Mouse (Mus musculus): Measurements from ENCODE around the gene Lrrc8d. TPM values are rescaled to one million over a fixed set of nuclear protein-coding genes. Genes with fewer than 3 reads are reported as not detected.

Lrrc8d gene
- total RNA-seq, 2 experiments from 2014 or later: 7.8 to 13.0 TPM

- no peak for DNase-seq (ENCODE audit: low spot score)
- intact Hi-C loops (cut with DNase I): no loop called here
Measured at GRCm38 (mm10) chr5:105799850-105800635, 100.3 kb downstream of the Lrrc8d start.

GRCm38 (mm10) chr5:105801031-105801529, 101.3 kb downstream of the Lrrc8d start:
- DNase-seq (ENCODE audit: low spot score): no peak
- intact Hi-C loops (cut with DNase I): no loop called here

- no peak for DNase-seq (ENCODE audit: low spot score)
- intact Hi-C loops (cut with DNase I): no loop called here
Measured at GRCm38 (mm10) chr5:105805955-105806354, 106.2 kb downstream of the Lrrc8d start.

GRCm38 (mm10) chr5:105807461-105807860, 107.7 kb downstream of the Lrrc8d start:
- intact Hi-C loops (cut with DNase I): no loop called here
- DNase-seq (ENCODE audit: low spot score): no peak

GRCm38 (mm10) chr5:105809056-105809455, 109.3 kb downstream of the Lrrc8d start:
- intact Hi-C loops (cut with DNase I): no loop called here
- DNase-seq (ENCODE audit: low spot score): peak; percentile 13

GRCm38 (mm10) chr5:105813036-105813435, 113.3 kb downstream of the Lrrc8d start:
- no peak for DNase-seq (ENCODE audit: low spot score)
- intact Hi-C loops (cut with DNase I): no loop called here

- DNase-seq (ENCODE audit: low spot score): no peak
- intact Hi-C loops (cut with DNase I): no loop called here
Measured at GRCm38 (mm10) chr5:105813974-105814373, 114.2 kb downstream of the Lrrc8d start.

GRCm38 (mm10) chr5:105816118-105816517, 116.3 kb downstream of the Lrrc8d start:
- DNase-seq (ENCODE audit: low spot score): no peak
- intact Hi-C loops (cut with DNase I): loop anchor here (5.0 kb wide), 1 partner anchor 69 kb away; no protein-coding TSS in a partner anchor

GRCm38 (mm10) chr5:105817248-105817976, 117.6 kb downstream of the Lrrc8d start:
- no peak for DNase-seq (ENCODE audit: low spot score)
- intact Hi-C loops (cut with DNase I): loop anchor here (5.0 kb wide), 1 partner anchor 70 kb away; no protein-coding TSS in a partner anchor

- intact Hi-C loops (cut with DNase I): loop anchor here (5.0 kb wide), 1 partner anchor 71 kb away; no protein-coding TSS in a partner anchor
- no peak for DNase-seq (ENCODE audit: low spot score)
Measured at GRCm38 (mm10) chr5:105818411-105818810, 118.6 kb downstream of the Lrrc8d start.

GRCm38 (mm10) chr5:105821390-105821789, 121.6 kb downstream of the Lrrc8d start:
- intact Hi-C loops (cut with DNase I): no loop called here
- DNase-seq (ENCODE audit: low spot score): no peak

GRCm38 (mm10) chr5:105822521-105823498, 123.0 kb downstream of the Lrrc8d start:
- DNase-seq (ENCODE audit: low spot score): no peak
- intact Hi-C loops (cut with DNase I): no loop called here

GRCm38 (mm10) chr5:105824282-105824681, 124.5 kb downstream of the Lrrc8d start:
- intact Hi-C loops (cut with DNase I): no loop called here
- DNase-seq (ENCODE audit: low spot score): peak; percentile 18

GRCm38 (mm10) chr5:105824827-105825226, 125.1 kb downstream of the Lrrc8d start:
- no peak for DNase-seq (ENCODE audit: low spot score)
- intact Hi-C loops (cut with DNase I): no loop called here

GRCm38 (mm10) chr5:105826916-105827510, 127.2 kb downstream of the Lrrc8d start:
- no peak for DNase-seq (ENCODE audit: low spot score)
- intact Hi-C loops (cut with DNase I): no loop called here

GRCm38 (mm10) chr5:105828050-105828449, 128.3 kb downstream of the Lrrc8d start:
- DNase-seq (ENCODE audit: low spot score): no peak
- intact Hi-C loops (cut with DNase I): no loop called here

GRCm38 (mm10) chr5:105829008-105829586, 129.3 kb downstream of the Lrrc8d start:
- DNase-seq (ENCODE audit: low spot score): no peak
- intact Hi-C loops (cut with DNase I): no loop called here

GRCm38 (mm10) chr5:105832140-105832539, 132.4 kb downstream of the Lrrc8d start:
- peak; percentile 28 for DNase-seq (ENCODE audit: low spot score)
- intact Hi-C loops (cut with DNase I): no loop called here

- intact Hi-C loops (cut with DNase I): no loop called here
- no peak for DNase-seq (ENCODE audit: low spot score)
Measured at GRCm38 (mm10) chr5:105833923-105834322, 134.2 kb downstream of the Lrrc8d start.

Data from heart, postnatal 25 days (tissue).